Mouse (Mus musculus) intestine, postnatal 0 days (tissue): Measurements from ENCODE around the gene Pde1b. TPM values are rescaled to one million over a fixed set of nuclear protein-coding genes. Genes with fewer than 3 reads are reported as not detected.

Experiments
- ATAC-seq: fragments of 200-750 bp; cut with Nextera tagmentation; 2 replicates; pipeline ENCODE4 v1.8.0; 2017; ENCODE audit warnings: mild to moderate bottlenecking, moderate TSS enrichment, moderate library complexity
- H3K27ac ChIP-seq: fragments of 300-500 bp; sonication (generic); 2 replicates; pipeline ENCODE4 v1.5.1; 2014; ENCODE audit warnings: mild to moderate bottlenecking, low read depth, low read length, moderate library complexity
- H3K27me3 ChIP-seq: fragments of 300-500 bp; sonication (generic); replicated peaks from 2 replicates; pipeline ENCODE4 v1.6.1; 2014; ENCODE audit warnings: low read length, mixed read lengths; ENCODE audit not compliant: control insufficient read depth, insufficient read depth
- H3K36me3 ChIP-seq: fragments of 300-500 bp; sonication (generic); 2 replicates; pipeline ENCODE4 v1.6.1; 2014; ENCODE audit warnings: mild to moderate bottlenecking, moderate library complexity; ENCODE audit not compliant: control insufficient read depth, insufficient read depth
- H3K4me1 ChIP-seq: fragments of 300-500 bp; sonication (generic); replicated peaks from 2 replicates; pipeline ENCODE4 v1.6.1; 2014; ENCODE audit warnings: antibody characterized with exemption, low read length, mixed read lengths; ENCODE audit not compliant: control insufficient read depth, insufficient read depth
- H3K4me2 ChIP-seq: fragments of 300-500 bp; sonication (generic); replicated peaks from 2 replicates; pipeline ENCODE4 v1.6.1; 2014; ENCODE audit warnings: low read depth, mild to moderate bottlenecking, moderate library complexity
- H3K4me3 ChIP-seq: fragments of 300-500 bp; sonication (generic); 2 replicates; pipeline ENCODE4 v1.5.1; 2014; ENCODE audit warnings: low read depth, low read length
- H3K9ac ChIP-seq: fragments of 300-500 bp; sonication (generic); 2 replicates; pipeline ENCODE4 v1.6.1; 2014; ENCODE audit warnings: mild to moderate bottlenecking, low read depth, low read length
- H3K9me3 ChIP-seq: fragments of 300-500 bp; sonication (generic); 2 replicates; pipeline ENCODE4 v1.6.1; 2016; ENCODE audit warnings: mixed run types; ENCODE audit not compliant: control insufficient read depth
- CTCF ChIP-seq: sonication (generic); IDR thresholded peaks from 2 replicates; pipeline ENCODE4 v1.5.1; 2016; ENCODE audit warnings: low read depth, mild to moderate bottlenecking, control low read depth, antibody characterized with exemption, moderate library complexity
- WGBS: fragments of 180-500 bp; shearing (Covaris S2); extraction: QIAGEN DNeasy Blood & Tissue Kit; methylation state at CpG from one replicate; pipeline ENCODE4 v1.1.7; 2014; 5-methylcytosine and 5-hydroxymethylcytosine counted together
- polyA plus RNA-seq: library from polyadenylated mRNA; unstranded; fragments of >200 nt; fragmentation: Nextera tagmentation; extraction: Ambion mirVana; gene quantifications from 2 replicates; pipeline ENCODE4 v1.2.1, GENCODE M21; 2015

The Pde1b gene
- polyA plus RNA-seq, 1 experiment from 2014 or later = 4.5 TPM

DNA sequence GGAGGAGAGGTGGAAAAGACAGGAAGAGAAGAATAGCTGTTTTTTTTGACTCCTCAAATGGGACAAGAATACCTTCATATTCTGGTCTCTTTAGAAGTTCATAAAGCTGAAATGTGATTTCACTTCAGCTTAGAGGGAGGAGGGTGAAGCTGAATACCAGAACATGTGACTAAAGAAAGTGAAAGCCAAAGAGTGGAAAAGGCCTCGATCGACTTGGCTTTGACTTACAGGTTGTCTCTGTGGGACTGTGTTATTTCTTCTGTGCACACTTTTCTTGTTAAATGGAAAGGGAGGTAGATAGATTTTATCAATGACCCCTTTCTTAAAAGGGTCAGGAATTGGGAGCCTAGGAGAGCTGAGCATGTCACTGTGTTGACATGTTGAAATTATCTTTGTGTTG, 1.6 kb upstream of the Pde1b start:
- Histone ChIP-seq H3K9me3 (no peaks in the 10 kb centered on the region), H3K27me3 (peaks cover 29% of the 10 kb centered on the region), H3K36me3 (no peaks in the 10 kb centered on the region), H3K4me2 (no peak overlapping the region), H3K4me1 (no peaks in the 10 kb centered on the region), H3K9ac (no peak overlapping the region), H3K27ac (no peak overlapping the region), H3K4me3 (no peak overlapping the region)
- TF ChIP-seq CTCF = no peak
- no peak for ATAC-seq
- WGBS = 43% methylated on average over 2 of the region's 2 CpGs

DNA sequence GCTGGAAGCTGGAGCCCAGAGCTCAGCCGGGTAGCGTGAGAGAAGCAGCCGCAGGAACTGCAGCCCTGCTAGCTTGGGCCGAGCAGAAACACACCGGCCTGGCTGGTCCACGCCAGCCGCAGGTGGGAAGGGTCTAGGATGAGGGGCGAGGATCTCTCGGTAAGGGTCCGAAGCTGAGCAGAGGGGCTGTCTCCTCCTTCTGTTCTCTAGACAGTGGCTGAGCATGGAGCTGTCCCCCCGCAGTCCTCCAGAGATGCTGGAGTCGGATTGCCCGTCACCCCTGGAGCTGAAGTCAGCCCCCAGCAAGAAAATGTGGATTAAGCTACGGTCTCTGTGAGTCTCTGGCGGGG, 392 bp downstream of the Pde1b start:
- H3K4me2 ChIP-seq = peak overlapping the region; percentile 94
- WGBS = under 1% methylated on average over 14 of the region's 15 CpGs
- H3K4me3 ChIP-seq = peak overlapping the region; percentile 54
- no peak for ATAC-seq
- H3K27me3 ChIP-seq = peaks cover 29% of the 10 kb centered on the region
- no peak overlapping the region for H3K27ac ChIP-seq
- no peaks in the 10 kb centered on the region for H3K36me3 ChIP-seq
- H3K4me1 ChIP-seq = no peaks in the 10 kb centered on the region
- no peak for TF ChIP-seq CTCF
- peak overlapping the region; percentile 46 for H3K9ac ChIP-seq
- no peaks in the 10 kb centered on the region for H3K9me3 ChIP-seq

DNA sequence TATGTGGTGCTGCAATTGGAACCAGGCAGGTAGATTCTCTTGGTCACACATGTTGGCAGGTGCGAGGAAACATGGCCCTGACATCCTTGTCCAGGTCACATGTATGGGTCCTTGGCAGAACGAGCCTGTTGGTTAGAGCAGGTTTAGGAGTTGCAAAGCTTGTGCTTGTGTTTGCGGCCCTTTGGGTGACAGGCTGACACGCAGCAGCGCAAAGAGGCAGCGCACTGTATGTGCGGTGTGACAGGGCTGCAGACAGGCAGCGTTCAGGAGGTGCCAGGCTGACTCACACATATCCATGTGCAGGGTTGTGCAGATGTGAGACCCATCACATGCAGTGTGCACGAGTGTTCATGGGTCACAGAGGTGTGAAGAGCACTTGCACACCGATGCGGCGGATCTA, 826 bp downstream of the Pde1b start:
- Histone ChIP-seq H3K27ac (no peak overlapping the region), H3K36me3 (no peaks in the 10 kb centered on the region), H3K9ac (no peak overlapping the region), H3K9me3 (no peaks in the 10 kb centered on the region), H3K4me1 (no peaks in the 10 kb centered on the region), H3K4me3 (peak overlapping the region; percentile 54), H3K27me3 (peaks cover 29% of the 10 kb centered on the region), H3K4me2 (peak overlapping the region; percentile 94)
- no peak for TF ChIP-seq CTCF
- 51% methylated on average over 12 of the region's 12 CpGs for WGBS
- ATAC-seq = no peak

DNA sequence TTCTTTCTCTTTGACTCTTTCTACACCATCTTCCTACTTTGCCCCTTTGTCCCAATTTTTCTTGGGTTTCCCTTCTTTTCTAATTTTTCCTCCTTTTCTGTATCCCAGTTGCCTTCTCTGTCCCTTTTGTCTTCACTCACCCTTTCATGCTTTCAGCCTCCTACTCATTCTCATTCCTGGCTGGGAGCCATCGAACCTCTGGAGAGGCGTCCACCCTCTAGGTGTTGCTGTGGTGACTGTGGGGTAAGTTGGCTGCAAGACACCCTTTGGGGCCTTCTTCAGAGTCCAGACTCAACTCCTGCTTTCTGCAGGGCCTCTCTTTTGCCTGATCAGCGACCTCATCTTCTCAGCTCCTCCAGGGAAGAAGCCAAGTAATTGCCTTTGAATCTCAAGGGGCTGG, 6.5 kb downstream of the Pde1b start:
- H3K27me3 ChIP-seq = peaks cover 9% of the 10 kb centered on the region
- no peak overlapping the region for H3K9ac ChIP-seq
- H3K27ac ChIP-seq = no peak overlapping the region
- peaks cover 3% of the 10 kb centered on the region; the same call in 1 of the 2 replicates for H3K4me1 ChIP-seq
- H3K36me3 ChIP-seq = no peaks in the 10 kb centered on the region
- no peak for TF ChIP-seq CTCF
- no peak overlapping the region for H3K4me2 ChIP-seq
- ATAC-seq = no peak
- H3K9me3 ChIP-seq = no peaks in the 10 kb centered on the region
- no peak overlapping the region for H3K4me3 ChIP-seq
- WGBS = 69% methylated on average over 3 of the region's 3 CpGs

DNA sequence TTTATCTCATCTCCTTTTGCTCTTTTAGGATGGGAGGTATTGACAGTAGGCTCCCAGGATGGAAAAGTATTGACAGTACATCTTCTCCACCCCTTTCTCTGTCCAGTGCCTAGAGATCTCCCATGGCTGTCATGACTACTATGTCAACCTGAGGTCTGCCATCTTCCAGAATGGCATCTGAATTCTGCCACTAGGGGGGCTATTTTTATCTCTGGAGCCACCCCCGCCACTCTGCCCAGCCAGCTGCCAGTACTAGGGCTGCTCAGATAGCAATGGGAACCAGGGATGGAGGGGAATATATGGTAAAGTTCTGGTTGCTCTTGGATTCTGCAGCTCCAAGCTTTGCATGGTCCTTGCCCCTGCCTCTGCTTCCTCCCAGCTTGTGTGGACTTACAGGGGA, 8.8 kb downstream of the Pde1b start:
- Histone ChIP-seq H3K4me2 (no peak overlapping the region), H3K27me3 (peaks cover 3% of the 10 kb centered on the region; the same call in 1 of the 2 replicates), H3K9me3 (no peaks in the 10 kb centered on the region), H3K4me3 (no peak overlapping the region), H3K27ac (no peak overlapping the region), H3K36me3 (no peaks in the 10 kb centered on the region), H3K4me1 (peaks cover 3% of the 10 kb centered on the region; the same call in 1 of the 2 replicates), H3K9ac (no peak overlapping the region)
- no peak for ATAC-seq
- no peak for TF ChIP-seq CTCF
- WGBS = 53% methylated on average over 1 of the region's 1 CpGs

DNA sequence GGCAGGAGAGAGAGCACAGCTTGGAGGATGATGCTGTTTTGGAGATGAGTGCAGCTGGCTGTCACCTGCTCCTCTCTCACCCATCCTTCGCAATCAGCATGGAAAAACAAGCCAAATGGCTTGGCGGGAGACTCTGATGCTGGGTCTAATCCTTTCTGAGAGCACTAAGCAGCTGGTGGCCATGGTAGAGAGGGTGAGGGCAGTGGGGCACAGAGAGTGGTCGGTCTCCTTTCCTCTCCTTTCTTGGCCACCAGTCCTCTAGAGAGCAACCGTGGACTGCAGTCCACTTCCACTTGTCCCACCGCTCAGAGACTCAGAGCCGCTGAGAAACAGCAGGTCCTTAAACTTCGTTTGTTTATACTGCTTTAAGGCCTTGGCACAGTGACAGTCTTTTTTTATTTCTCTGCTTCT, 10.8 kb downstream of the Pde1b start:
- Histone ChIP-seq H3K9me3 (no peaks in the 10 kb centered on the region), H3K9ac (no peak overlapping the region), H3K4me3 (peak overlapping the region; percentile 29; the same call in 1 of the 2 replicates), H3K27me3 (peaks cover 3% of the 10 kb centered on the region; the same call in 1 of the 2 replicates), H3K4me2 (peak overlapping the region; percentile 63), H3K27ac (no peak overlapping the region), H3K36me3 (no peaks in the 10 kb centered on the region), H3K4me1 (peaks cover 3% of the 10 kb centered on the region; the same call in 1 of the 2 replicates)
- ATAC-seq = peak; percentile 23; the same call in 1 of the 2 replicates
- 12% methylated on average over 7 of the region's 7 CpGs for WGBS
- TF ChIP-seq CTCF = no peak

DNA sequence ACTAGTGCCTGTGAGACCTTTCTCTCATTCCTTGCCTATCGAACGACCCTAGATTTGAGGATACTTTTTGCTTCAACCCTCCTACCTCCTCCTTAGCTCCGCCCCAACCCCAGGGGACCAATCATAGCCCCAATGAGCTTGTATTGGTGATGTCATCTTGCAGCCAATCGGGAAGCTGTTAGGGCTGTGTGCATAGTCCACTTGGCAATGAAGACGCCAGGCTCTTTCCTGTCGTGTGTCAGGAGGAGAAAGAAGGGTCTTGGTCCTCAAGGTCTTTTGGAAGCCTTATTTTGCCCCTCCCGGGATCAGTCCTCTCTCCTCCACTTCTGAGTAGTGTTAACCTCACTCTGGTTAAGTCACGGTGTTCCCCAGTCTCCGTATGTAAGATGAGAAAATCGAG, 11.3 kb downstream of the Pde1b start:
- H3K9ac ChIP-seq = 0 out of 2 replicates have a peak overlapping the region, but pooled peaks have one; percentile 11
- peaks cover 3% of the 10 kb centered on the region; the same call in 1 of the 2 replicates for H3K27me3 ChIP-seq
- 3% methylated on average over 10 of the region's 10 CpGs for WGBS
- no peak overlapping the region for H3K27ac ChIP-seq
- ATAC-seq = peak; percentile 90
- TF ChIP-seq CTCF = no peak
- peak overlapping the region; percentile 29; the same call in 1 of the 2 replicates for H3K4me3 ChIP-seq
- no peaks in the 10 kb centered on the region for H3K36me3 ChIP-seq
- peak overlapping the region; percentile 63 for H3K4me2 ChIP-seq
- H3K4me1 ChIP-seq = peaks cover 3% of the 10 kb centered on the region; the same call in 1 of the 2 replicates
- H3K9me3 ChIP-seq = no peaks in the 10 kb centered on the region
